Mouse (Mus musculus): ENCODE data around the gene Kbtbd12.

DNA sequence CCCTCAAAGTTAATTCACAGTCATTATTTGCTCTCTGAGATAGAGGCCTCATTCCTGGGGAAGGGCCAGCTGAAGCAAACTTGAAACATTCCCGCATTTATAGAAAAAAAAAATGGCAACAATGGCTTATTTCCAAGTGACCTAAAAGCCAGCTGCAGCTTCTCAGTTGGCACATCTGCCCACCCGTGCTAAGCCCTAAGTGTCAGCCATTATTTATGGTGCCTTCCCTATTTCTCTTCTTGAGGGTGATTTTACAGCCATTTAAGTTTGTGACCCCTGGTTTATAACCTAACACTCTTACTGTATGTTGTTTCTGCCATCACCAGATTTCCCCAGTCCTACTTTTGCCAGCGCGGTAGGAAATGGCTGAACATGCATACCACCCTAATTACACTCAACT is 11.3 kb downstream of the Kbtbd12 start:
- no peak for TF ChIP-seq CTCF (IDR thresholded peaks at IDR 0.05; ENCODE audit: control insufficient read depth, insufficient read depth, low read length)
- no peak for TF ChIP-seq POLR2A (IDR thresholded peaks at IDR 0.05; ENCODE audit: borderline replicate concordance, control insufficient read depth, low read depth, low read length)

Data from bone marrow, adult 2 months (tissue).